Mouse (Mus musculus): Measurements from ENCODE around the gene Hook1.
"Not testable (repeated sequence)": the region's sequence is repeated elsewhere in the genome, so short reads cannot be mapped to it uniquely, and the experiment has no call there.

Gene Hook1

GRCm38 (mm10) chr4:95966928-95967724 lies at the start of gene Hook1:
Gene Hook1, plus strand, starts transcription at chr4:95967240.
- DNase-seq (ENCODE audit: low spot score in 2 of 2), result peak; percentile 91 to 94

DNA sequence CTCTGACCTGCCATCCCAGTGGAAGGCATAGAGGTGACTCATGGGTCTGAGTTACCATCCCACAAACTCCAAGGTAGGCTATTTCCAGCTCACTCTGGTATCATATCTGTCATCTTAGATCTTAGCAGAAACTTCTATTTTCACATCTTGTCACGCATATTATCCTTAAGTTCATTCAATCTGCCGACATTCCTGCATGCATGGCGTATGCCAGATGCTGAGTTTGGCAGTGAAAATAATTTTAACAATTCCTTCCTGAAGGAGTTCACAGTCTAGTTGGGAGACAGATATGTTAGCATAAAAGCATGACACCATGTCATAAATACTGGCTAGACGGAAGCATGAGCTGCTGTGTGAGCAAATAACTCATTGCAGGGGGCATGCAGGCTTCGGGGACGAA lies 49.3 kb upstream of the Hook1 start:
- no peak for DNase-seq (ENCODE audit: low spot score in 2 of 2)

GRCm38 (mm10) chr4:95920448-95920847 lies 46.6 kb upstream of the Hook1 start:
- DNase-seq (ENCODE audit: low spot score in 2 of 2), result no peak

- peak; percentile 33 to 72 for DNase-seq (ENCODE audit: low spot score in 2 of 2)
Observed at GRCm38 (mm10) chr4:95924210-95925184, 42.5 kb upstream of the Hook1 start.

DNA sequence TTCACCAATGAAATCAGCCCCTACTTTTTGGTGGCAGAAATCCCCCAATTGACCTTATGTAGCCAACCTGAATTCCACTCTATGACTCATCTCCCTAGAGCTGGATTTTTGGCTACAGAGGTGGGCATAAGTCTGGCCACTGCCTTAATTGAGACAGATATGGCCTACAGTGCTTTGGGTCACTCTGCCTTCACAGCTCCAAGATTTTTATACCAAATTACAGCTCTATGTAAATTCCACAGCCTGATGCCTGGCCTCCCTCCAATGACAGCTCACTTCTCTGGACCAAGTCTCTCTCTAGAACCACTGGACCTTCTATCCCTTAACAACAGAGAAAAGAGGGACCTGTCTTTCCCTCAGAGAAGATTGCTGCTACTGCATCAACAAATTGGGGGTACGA lies 38.2 kb upstream of the Hook1 start:
- no peak for DNase-seq (ENCODE audit: low spot score in 2 of 2)

DNA sequence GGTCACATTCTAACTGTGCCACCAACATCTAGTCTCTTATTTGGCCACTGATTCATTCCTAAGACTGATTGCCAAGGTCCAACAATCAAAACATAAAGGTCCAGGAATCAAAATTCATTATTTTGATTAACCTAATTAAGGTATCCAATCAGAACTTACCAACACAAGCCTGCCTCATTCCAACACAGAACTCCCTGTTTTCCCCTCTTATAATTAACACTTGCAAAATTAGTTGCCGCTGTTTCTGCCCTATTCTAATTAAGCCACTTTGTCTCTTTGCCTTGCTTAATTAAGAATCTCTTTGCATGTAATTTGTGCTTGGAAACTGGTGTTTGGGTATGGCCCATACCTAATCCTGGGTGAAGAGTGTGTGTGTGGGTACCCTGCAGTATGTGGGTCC lies 37.1 kb upstream of the Hook1 start:
- no peak for DNase-seq (ENCODE audit: low spot score in 2 of 2)

GRCm38 (mm10) chr4:95931331-95931730 lies 35.7 kb upstream of the Hook1 start:
- DNase-seq (ENCODE audit: low spot score in 2 of 2), result no peak

DNA sequence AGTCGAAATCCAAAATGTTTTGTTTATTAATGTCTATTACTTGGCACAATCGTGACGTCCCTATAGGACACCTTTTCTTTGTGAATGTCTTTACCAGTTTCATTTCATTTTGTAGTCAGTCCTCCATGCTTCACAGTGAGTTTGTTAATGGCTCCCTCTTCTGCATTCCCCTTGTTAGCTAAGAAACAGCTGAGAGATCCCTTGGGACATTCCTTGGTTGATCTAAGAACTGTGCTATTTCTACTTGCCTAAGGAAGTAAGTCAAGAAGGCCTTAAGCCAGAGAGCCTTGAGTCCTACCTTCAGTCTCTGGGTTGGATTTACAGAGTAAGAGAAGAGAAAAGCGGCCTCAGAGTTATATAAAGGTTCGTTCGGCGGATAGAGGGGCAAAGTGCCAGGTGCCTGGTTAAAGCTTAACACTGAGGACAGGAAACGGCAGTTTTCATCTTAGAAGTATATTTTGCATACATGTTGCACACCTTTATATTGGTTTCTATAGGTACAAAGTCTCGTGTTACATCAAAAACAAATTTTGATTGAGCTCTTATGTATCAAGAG lies 33.2 kb upstream of the Hook1 start:
- DNase-seq (ENCODE audit: low spot score in 2 of 2), result no peak

DNA sequence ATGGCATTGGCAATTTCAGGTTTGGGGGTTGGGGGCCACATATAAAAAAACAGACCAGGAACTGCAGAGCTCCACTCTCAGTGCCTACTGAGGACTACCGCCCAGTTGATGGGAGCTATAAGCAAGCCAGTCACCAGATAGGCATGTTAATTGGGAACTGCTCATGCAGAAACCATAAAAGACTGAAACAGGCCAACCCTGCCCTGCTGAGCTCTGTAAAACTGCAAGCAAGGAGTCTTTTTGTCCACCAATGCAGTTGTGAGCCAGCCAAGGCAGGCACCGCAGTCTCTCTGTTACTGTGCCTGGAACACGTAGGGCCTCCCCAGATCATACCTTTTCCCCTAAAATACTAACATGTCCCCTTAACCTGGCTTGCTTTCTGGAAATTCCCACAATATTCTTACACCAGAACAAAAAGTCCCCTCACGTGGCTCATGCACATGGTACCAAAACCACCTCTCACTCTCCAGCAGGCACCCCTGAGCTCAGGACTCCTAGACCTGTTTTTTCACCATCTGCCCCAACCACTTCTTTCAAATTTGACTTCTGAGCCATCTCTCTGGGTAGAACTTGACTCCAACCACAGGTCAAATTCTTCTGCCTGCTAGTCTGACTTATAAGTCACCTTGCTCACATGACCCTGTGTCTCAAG lies 32.5 kb upstream of the Hook1 start:
- no peak for DNase-seq (ENCODE audit: low spot score in 2 of 2)

DNA sequence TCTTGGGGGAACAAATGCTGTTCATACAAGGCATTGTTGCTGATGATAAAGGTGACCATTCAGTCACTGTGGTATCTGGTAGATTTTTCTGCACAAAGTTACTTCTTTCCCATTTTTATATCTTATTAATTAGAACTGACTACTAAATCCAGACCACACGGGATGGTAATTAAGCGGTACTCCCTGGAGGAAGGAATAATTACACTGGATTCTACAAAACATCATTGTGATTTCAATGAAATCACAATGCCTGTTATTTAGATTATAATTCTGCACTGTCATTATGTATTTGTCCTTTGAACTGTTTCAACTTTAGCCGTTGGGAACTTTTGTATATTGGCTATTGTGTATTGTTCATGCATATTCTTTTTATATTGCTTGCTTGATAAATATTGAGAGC lies 28.3 kb upstream of the Hook1 start:
- no peak for DNase-seq (ENCODE audit: low spot score in 2 of 2)

DNA sequence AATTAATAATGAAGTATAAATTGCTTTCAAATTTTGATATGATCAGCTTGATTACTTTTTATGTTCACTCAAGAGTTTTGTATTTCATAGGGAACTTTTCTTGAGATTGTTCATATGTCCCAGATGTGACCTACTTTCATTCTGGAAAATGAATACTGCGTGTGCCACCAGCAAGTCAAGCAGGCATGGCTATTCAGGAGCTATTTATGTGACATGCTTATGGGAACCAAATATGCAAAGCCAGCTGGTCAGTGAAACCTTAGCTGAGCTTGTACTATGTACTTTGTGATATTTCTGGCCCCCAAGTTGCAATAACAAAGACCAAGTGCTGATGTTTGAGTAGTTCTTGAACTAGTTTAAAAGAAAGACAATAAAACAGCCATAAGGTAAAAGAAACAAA lies 19.1 kb upstream of the Hook1 start:
- DNase-seq (ENCODE audit: low spot score in 2 of 2), result no peak

DNA sequence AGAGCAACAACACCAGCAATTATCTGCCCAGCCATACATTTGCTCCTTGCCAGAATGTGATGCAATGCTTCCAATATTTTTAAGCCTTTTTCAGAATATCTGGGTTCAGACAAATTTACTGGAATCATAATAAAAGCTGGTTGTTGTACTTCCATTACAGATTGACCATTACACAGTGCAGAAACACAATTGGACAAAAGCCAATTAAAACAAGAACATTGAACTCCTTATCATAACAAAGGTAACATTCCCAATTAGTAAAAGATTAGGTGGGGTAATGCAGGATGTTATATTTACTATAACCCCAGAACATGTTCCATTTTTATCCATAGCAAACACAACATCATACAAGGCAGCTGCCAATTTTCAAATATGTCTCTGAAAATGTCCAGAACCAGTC lies 13.7 kb upstream of the Hook1 start:
- no peak for DNase-seq (ENCODE audit: low spot score in 2 of 2)

GRCm38 (mm10) chr4:95982221-95982620 lies 15.2 kb downstream of the Hook1 start:
- DNase-seq (ENCODE audit: low spot score in 2 of 2), result not testable (repeated sequence)

DNA sequence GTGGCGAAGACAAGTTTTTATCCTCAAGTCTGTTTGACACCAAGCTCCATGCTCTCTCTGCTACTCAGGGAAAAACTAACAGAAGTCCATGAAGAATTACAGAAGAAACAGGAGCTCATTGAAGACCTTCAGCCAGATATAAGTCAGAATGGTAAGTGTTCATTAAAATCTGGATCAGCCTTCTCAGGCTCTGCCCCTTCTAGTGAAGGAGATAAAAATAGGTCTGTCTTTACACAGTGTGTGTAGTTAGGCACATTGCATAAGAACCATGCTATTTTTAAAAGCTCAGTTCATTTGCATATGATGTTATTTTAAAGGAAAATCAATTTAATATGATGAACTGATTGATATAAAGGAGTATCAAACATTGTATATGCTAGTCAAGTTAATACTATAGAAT lies 49.8 kb downstream of the Hook1 start:
- no peak for DNase-seq (ENCODE audit: low spot score in 2 of 2)

- DNase-seq (ENCODE audit: low spot score in 2 of 2), result no peak
Observed at GRCm38 (mm10) chr4:96022803-96023202, 55.8 kb downstream of the Hook1 start.

GRCm38 (mm10) chr4:96028412-96028811 lies 61.4 kb downstream of the Hook1 start:
- no peak for DNase-seq (ENCODE audit: low spot score in 2 of 2)

DNA sequence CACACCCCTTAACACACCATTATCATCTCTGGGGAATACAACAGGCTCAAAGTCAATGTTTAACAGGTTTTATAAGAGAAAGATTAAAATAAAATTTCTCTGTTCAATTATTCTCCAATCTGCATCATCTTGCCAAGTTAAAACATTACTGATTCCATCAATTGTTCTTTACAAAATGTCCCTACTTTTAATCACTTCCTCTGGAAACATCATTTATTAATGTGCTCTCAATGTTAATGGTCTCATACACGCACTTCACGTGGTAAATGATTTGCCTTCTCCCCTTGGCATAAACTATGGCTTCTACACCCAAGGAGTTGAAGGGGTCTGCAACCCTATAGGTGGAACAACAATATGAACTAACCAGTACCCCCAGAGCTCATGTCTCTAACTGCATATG lies 93.1 kb downstream of the Hook1 start:
- no peak for DNase-seq (ENCODE audit: low spot score in 2 of 2)

DNA sequence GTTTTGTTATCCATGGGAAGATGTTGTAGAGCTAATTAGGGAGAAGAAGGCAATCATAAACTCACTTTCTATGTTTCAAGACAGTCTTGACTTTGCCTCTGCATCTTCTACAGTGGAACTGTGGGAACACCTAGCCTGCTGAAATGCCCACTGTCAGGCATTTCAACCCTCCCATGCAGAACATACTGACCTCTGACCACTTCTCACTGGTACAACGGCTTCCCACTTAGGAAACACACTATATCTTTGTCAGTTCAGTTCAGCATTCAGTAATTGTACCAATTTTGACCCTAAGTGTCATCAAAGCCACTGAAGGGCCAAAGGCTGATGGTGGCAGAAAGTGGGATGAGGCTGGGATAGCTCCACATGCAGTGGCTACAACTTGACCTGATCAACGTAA lies 95.0 kb downstream of the Hook1 start:
- no peak for DNase-seq (ENCODE audit: low spot score in 2 of 2)

All from thymus, postnatal 10 days (tissue).